Mouse (Mus musculus) lung, adult 2 months (tissue): ENCODE data around the gene Mterf1a.
"Not testable (repeated sequence)": the region's sequence is repeated elsewhere in the genome, so short reads cannot be mapped to it uniquely, and the experiment has no call there.

ENCODE experiments used
- CTCF ChIP-seq: fragments of 200-500 bp; IDR thresholded peaks from 2 replicates; pipeline ENCODE4 v1.5.1; 2011; ENCODE audit warnings: mild to moderate bottlenecking, low read length, control low read depth; ENCODE audit not compliant: insufficient read depth
- POLR2A ChIP-seq: fragments of 200-500 bp; IDR thresholded peaks from 2 replicates; pipeline ENCODE4 v1.6.1; 2011; ENCODE audit warnings: low read depth, mild to moderate bottlenecking, control low read depth, low read length, borderline replicate concordance; ENCODE audit errors: extremely low read depth

GRCm38 (mm10) chr5:3886862-3887261, 6.9 kb downstream of the Mterf1a start:
- TF ChIP-seq POLR2A, CTCF: not testable (repeated sequence)
